Mouse (Mus musculus) heart, postnatal 4 days (tissue): ENCODE data around the gene Ttc28. TPM values are rescaled to one million over a fixed set of nuclear protein-coding genes. Genes with fewer than 3 reads are reported as not detected.

Experiments
- DNase-seq: peaks from one replicate; pipeline ENCODE4 v3.0.0; 2021
- total RNA-seq, 2 experiments: library from RNA; stranded (reverse); gene quantifications; 2 replicates each; pipeline ENCODE4 v1.2.3; 2021

Ttc28 gene
- total RNA-seq, 2 experiments from 2014 or later = 29.3 to 29.9 TPM

GRCm38 (mm10) chr5:111178324-111179076 is 298.9 kb downstream of the Ttc28 start:
- peak; percentile 56 for DNase-seq

GRCm38 (mm10) chr5:111179651-111180050 is 300.0 kb downstream of the Ttc28 start:
- no peak for DNase-seq

GRCm38 (mm10) chr5:111180091-111181053 is 300.8 kb downstream of the Ttc28 start:
- DNase-seq = peak; percentile 46

- no peak for DNase-seq
Observed at GRCm38 (mm10) chr5:111181204-111181912, 301.8 kb downstream of the Ttc28 start.

GRCm38 (mm10) chr5:111186600-111186999 is 307.0 kb downstream of the Ttc28 start:
- DNase-seq = peak; percentile 39

GRCm38 (mm10) chr5:111191972-111192371 is 312.4 kb downstream of the Ttc28 start:
- no peak for DNase-seq

- no peak for DNase-seq
Observed at GRCm38 (mm10) chr5:111194829-111195228, 315.2 kb downstream of the Ttc28 start.

GRCm38 (mm10) chr5:111195488-111196485 is 316.2 kb downstream of the Ttc28 start:
- no peak for DNase-seq

- DNase-seq = no peak
Observed at GRCm38 (mm10) chr5:111197727-111198126, 318.1 kb downstream of the Ttc28 start.

- DNase-seq = no peak
Observed at GRCm38 (mm10) chr5:111200167-111200840, 320.7 kb downstream of the Ttc28 start.

GRCm38 (mm10) chr5:111200915-111201610 is 321.5 kb downstream of the Ttc28 start:
- DNase-seq = peak; percentile 66

- no peak for DNase-seq
Observed at GRCm38 (mm10) chr5:111204221-111204620, 324.6 kb downstream of the Ttc28 start.

- no peak for DNase-seq
Observed at GRCm38 (mm10) chr5:111204976-111205586, 325.5 kb downstream of the Ttc28 start.

- DNase-seq = no peak
Observed at GRCm38 (mm10) chr5:111205817-111206216, 326.2 kb downstream of the Ttc28 start.

- peak; percentile 75 for DNase-seq
Observed at GRCm38 (mm10) chr5:111207924-111208659, 328.5 kb downstream of the Ttc28 start.

GRCm38 (mm10) chr5:111208660-111208969 is 329.0 kb downstream of the Ttc28 start:
- peak; percentile 67 for DNase-seq

GRCm38 (mm10) chr5:111213935-111214450 is 334.4 kb downstream of the Ttc28 start:
- no peak for DNase-seq

- DNase-seq = no peak
Observed at GRCm38 (mm10) chr5:111214890-111215289, 335.3 kb downstream of the Ttc28 start.

- no peak for DNase-seq
Observed at GRCm38 (mm10) chr5:111215722-111216121, 336.1 kb downstream of the Ttc28 start.
